Mouse (Mus musculus): ENCODE results near the gene Gls2. TPM values are rescaled to one million over a fixed set of nuclear protein-coding genes. Genes with fewer than 3 reads are reported as not detected.
A peak's percentile ranks its signal among the peaks of the same experiment; 100 is the strongest.
"Not testable (repeated sequence)": the region's sequence is repeated elsewhere in the genome, so short reads cannot be mapped to it uniquely, and the experiment has no call there.

Gls2 gene
- polyA plus RNA-seq, 1 experiment from 2014 or later: 3.2 TPM

GRCm38 (mm10) chr10:128210131-128210530 is 15.9 kb downstream of the Gls2 start:
- H3K27ac ChIP-seq (ENCODE audit: low read length): no peak overlapping the region
- H3K4me1 ChIP-seq (ENCODE audit: control insufficient read depth, insufficient read depth, low read length): peaks cover 4% of the 10 kb centered on the region
- no peaks in the 10 kb centered on the region for H3K9me3 ChIP-seq (replicated peaks; ENCODE audit: control insufficient read depth, low read length)
- 0 out of 2 replicates have a peak, but pooled peaks cover 4% of the 10 kb centered on the region for H3K27me3 ChIP-seq (ENCODE audit: control insufficient read depth, insufficient read depth, low read length)
- 91% methylated on average over 2 of the region's 2 CpGs for WGBS
- H3K4me3 ChIP-seq (replicated peaks; ENCODE audit: low read length): no peak overlapping the region
- no peak overlapping the region for H3K9ac ChIP-seq (ENCODE audit: low read length)
- no peaks in the 10 kb centered on the region for H3K36me3 ChIP-seq (ENCODE audit: control insufficient read depth, insufficient read depth, low read length)
- no peak overlapping the region for H3K4me2 ChIP-seq (ENCODE audit: low read depth, low read length)
- ATAC-seq (ENCODE audit: insufficient read depth, low FRiP score): no peak

GRCm38 (mm10) chr10:128210954-128211353 is 16.7 kb downstream of the Gls2 start:
- peak overlapping the region; percentile 91 for H3K4me2 ChIP-seq (ENCODE audit: low read depth, low read length)
- H3K27me3 ChIP-seq (ENCODE audit: control insufficient read depth, insufficient read depth, low read length): 0 out of 2 replicates have a peak, but pooled peaks cover 4% of the 10 kb centered on the region
- ATAC-seq (ENCODE audit: insufficient read depth, low FRiP score): no peak
- H3K4me3 ChIP-seq (replicated peaks; ENCODE audit: low read length): peak overlapping the region; percentile 74
- no peak overlapping the region for H3K27ac ChIP-seq (ENCODE audit: low read length)
- H3K9me3 ChIP-seq (replicated peaks; ENCODE audit: control insufficient read depth, low read length): no peaks in the 10 kb centered on the region
- H3K36me3 ChIP-seq (ENCODE audit: control insufficient read depth, insufficient read depth, low read length): no peaks in the 10 kb centered on the region
- 19% methylated on average over 14 of the region's 14 CpGs for WGBS
- peaks cover 4% of the 10 kb centered on the region for H3K4me1 ChIP-seq (ENCODE audit: control insufficient read depth, insufficient read depth, low read length)
- H3K9ac ChIP-seq (ENCODE audit: low read length): peak overlapping the region; percentile 77

- no peak within 1 kb of the TSS for H3K27ac ChIP-seq (ENCODE audit: low read length)
- peak within 1 kb of the TSS; percentile 74 for H3K4me3 ChIP-seq (replicated peaks; ENCODE audit: low read length)
- H3K4me2 ChIP-seq (ENCODE audit: low read depth, low read length): peak within 1 kb of the TSS; percentile 91
- H3K9me3 ChIP-seq (replicated peaks; ENCODE audit: control insufficient read depth, low read length): no peaks in the 10 kb centered on the region
- H3K27me3 ChIP-seq (ENCODE audit: control insufficient read depth, insufficient read depth, low read length): 0 out of 2 replicates have a peak, but pooled peaks cover 4% of the 10 kb centered on the region
- under 1% methylated on average over 30 of the region's 30 CpGs for WGBS
- peak within 1 kb of the TSS; percentile 77 for H3K9ac ChIP-seq (ENCODE audit: low read length)
- peaks cover 4% of the 10 kb centered on the region for H3K4me1 ChIP-seq (ENCODE audit: control insufficient read depth, insufficient read depth, low read length)
- peak; percentile 90 for ATAC-seq (ENCODE audit: insufficient read depth, low FRiP score)
- no peaks in the 10 kb centered on the region for H3K36me3 ChIP-seq (ENCODE audit: control insufficient read depth, insufficient read depth, low read length)
Observed at GRCm38 (mm10) chr10:128211390-128212108, 17.3 kb downstream of the Gls2 start, which contains the start of gene Spryd4. Gene Spryd4 (minus strand): TSS chr10:128211807.

GRCm38 (mm10) chr10:128212148-128212547 is 17.9 kb downstream of the Gls2 start:
- peak overlapping the region; percentile 91 for H3K4me2 ChIP-seq (ENCODE audit: low read depth, low read length)
- no peaks in the 10 kb centered on the region for H3K9me3 ChIP-seq (replicated peaks; ENCODE audit: control insufficient read depth, low read length)
- 47% methylated on average over 6 of the region's 6 CpGs for WGBS
- no peaks in the 10 kb centered on the region for H3K36me3 ChIP-seq (ENCODE audit: control insufficient read depth, insufficient read depth, low read length)
- H3K9ac ChIP-seq (ENCODE audit: low read length): peak overlapping the region; percentile 77
- ATAC-seq (ENCODE audit: insufficient read depth, low FRiP score): no peak
- no peak overlapping the region for H3K27ac ChIP-seq (ENCODE audit: low read length)
- peaks cover 4% of the 10 kb centered on the region for H3K4me1 ChIP-seq (ENCODE audit: control insufficient read depth, insufficient read depth, low read length)
- H3K27me3 ChIP-seq (ENCODE audit: control insufficient read depth, insufficient read depth, low read length): 0 out of 2 replicates have a peak, but pooled peaks cover 4% of the 10 kb centered on the region
- peak overlapping the region; percentile 74 for H3K4me3 ChIP-seq (replicated peaks; ENCODE audit: low read length)

- peak overlapping the region; percentile 77 for H3K4me2 ChIP-seq (ENCODE audit: low read depth, low read length)
- peak; percentile 46; the same call in 1 of the 2 replicates for ATAC-seq (ENCODE audit: insufficient read depth, low FRiP score)
- H3K4me3 ChIP-seq (replicated peaks; ENCODE audit: low read length): peak overlapping the region; percentile 43
- H3K27me3 ChIP-seq (ENCODE audit: control insufficient read depth, insufficient read depth, low read length): 0 out of 2 replicates have a peak, but pooled peaks cover 4% of the 10 kb centered on the region
- H3K36me3 ChIP-seq (ENCODE audit: control insufficient read depth, insufficient read depth, low read length): no peaks in the 10 kb centered on the region
- H3K4me1 ChIP-seq (ENCODE audit: control insufficient read depth, insufficient read depth, low read length): peaks cover 4% of the 10 kb centered on the region
- no peaks in the 10 kb centered on the region for H3K9me3 ChIP-seq (replicated peaks; ENCODE audit: control insufficient read depth, low read length)
- WGBS: 1% methylated on average over 18 of the region's 18 CpGs
- peak overlapping the region; percentile 65 for H3K9ac ChIP-seq (ENCODE audit: low read length)
- peak overlapping the region; percentile 42 for H3K27ac ChIP-seq (ENCODE audit: low read length)
Observed at GRCm38 (mm10) chr10:128212871-128213323, 18.6 kb downstream of the Gls2 start.

- H3K4me3 ChIP-seq (replicated peaks; ENCODE audit: low read length); H3K27ac ChIP-seq (ENCODE audit: low read length); H3K9me3 ChIP-seq (replicated peaks; ENCODE audit: control insufficient read depth, low read length); H3K4me1 ChIP-seq (ENCODE audit: control insufficient read depth, insufficient read depth, low read length); H3K9ac ChIP-seq (ENCODE audit: low read length); H3K36me3 ChIP-seq (ENCODE audit: control insufficient read depth, insufficient read depth, low read length); ATAC-seq (ENCODE audit: insufficient read depth, low FRiP score); H3K4me2 ChIP-seq (ENCODE audit: low read depth, low read length); H3K27me3 ChIP-seq (ENCODE audit: control insufficient read depth, insufficient read depth, low read length): not testable (repeated sequence)
- 87% methylated on average over 4 of the region's 4 CpGs for WGBS
Observed at GRCm38 (mm10) chr10:128214112-128214511, 19.9 kb downstream of the Gls2 start.

- no peak overlapping the region for H3K27ac ChIP-seq (ENCODE audit: low read length)
- no peaks in the 10 kb centered on the region for H3K9me3 ChIP-seq (replicated peaks; ENCODE audit: control insufficient read depth, low read length)
- 74% methylated on average over 5 of the region's 5 CpGs for WGBS
- no peak overlapping the region for H3K9ac ChIP-seq (ENCODE audit: low read length)
- no peak for ATAC-seq (ENCODE audit: insufficient read depth, low FRiP score)
- H3K4me3 ChIP-seq (replicated peaks; ENCODE audit: low read length): no peak overlapping the region
- H3K4me2 ChIP-seq (ENCODE audit: low read depth, low read length): no peak overlapping the region
- H3K27me3 ChIP-seq (ENCODE audit: control insufficient read depth, insufficient read depth, low read length): 0 out of 2 replicates have a peak, but pooled peaks cover 4% of the 10 kb centered on the region
- H3K36me3 ChIP-seq (ENCODE audit: control insufficient read depth, insufficient read depth, low read length): no peaks in the 10 kb centered on the region
- peaks cover 4% of the 10 kb centered on the region for H3K4me1 ChIP-seq (ENCODE audit: control insufficient read depth, insufficient read depth, low read length)
Observed at GRCm38 (mm10) chr10:128214981-128215380, 20.7 kb downstream of the Gls2 start.

- H3K27ac ChIP-seq (ENCODE audit: low read length): no peak overlapping the region
Observed at GRCm38 (mm10) chr10:128218387-128219117, 24.3 kb downstream of the Gls2 start.

More at GRCm38 (mm10) chr10:128218387-128219117, 24.3 kb downstream of the Gls2 start:
- Histone ChIP-seq H3K4me3 (replicated peaks; ENCODE audit: low read length) (no peak overlapping the region), H3K9me3 (replicated peaks; ENCODE audit: control insufficient read depth, low read length) (no peaks in the 10 kb centered on the region), H3K9ac (ENCODE audit: low read length) (no peak overlapping the region), H3K36me3 (ENCODE audit: control insufficient read depth, insufficient read depth, low read length) (no peaks in the 10 kb centered on the region), H3K4me1 (ENCODE audit: control insufficient read depth, insufficient read depth, low read length) (no peaks in the 10 kb centered on the region), H3K4me2 (ENCODE audit: low read depth, low read length) (no peak overlapping the region), H3K27me3 (ENCODE audit: control insufficient read depth, insufficient read depth, low read length) (0 out of 2 replicates have a peak, but pooled peaks cover 4% of the 10 kb centered on the region)
- ATAC-seq (ENCODE audit: insufficient read depth, low FRiP score): no peak
- WGBS: 90% methylated on average over 18 of the region's 18 CpGs
